Mouse (Mus musculus): ENCODE measurements around the gene R3hdml. TPM values are rescaled to one million over a fixed set of nuclear protein-coding genes. Genes with fewer than 3 reads are reported as not detected.

The R3hdml gene
- polyA plus RNA-seq, 1 experiment = not detected

- no peak for DNase-seq (ENCODE audit: low spot score)
These were observed 48.4 kb downstream of the R3hdml start for GRCm38 (mm10) chr2:163540231-163541117.

GRCm38 (mm10) chr2:163541568-163542182 lies 49.6 kb downstream of the R3hdml start:
- no peak for DNase-seq (ENCODE audit: low spot score)

GRCm38 (mm10) chr2:163542674-163543073 lies 50.6 kb downstream of the R3hdml start:
- DNase-seq (ENCODE audit: low spot score) = no peak

- DNase-seq (ENCODE audit: low spot score) = no peak
These were observed 54.7 kb downstream of the R3hdml start for GRCm38 (mm10) chr2:163546623-163547318.

GRCm38 (mm10) chr2:163548822-163549221 lies 56.7 kb downstream of the R3hdml start:
- no peak for DNase-seq (ENCODE audit: low spot score)

GRCm38 (mm10) chr2:163549786-163550185 lies 57.7 kb downstream of the R3hdml start:
- no peak for DNase-seq (ENCODE audit: low spot score)

Other genes starting within 250 kb of the R3hdml start
- gene Jph2, start 94.3 kb upstream of the R3hdml start, polyA plus RNA-seq (2012; rRNA removed) = 113 and 164 TPM in 2 replicates
- 34.7 and 36.7 TPM in 2 replicates for gene Oser1, start 67.6 kb upstream of the R3hdml start, polyA plus RNA-seq (2012; rRNA removed)
- 0.30 and 0.44 TPM in 2 replicates for gene Gdap1l1, start 53.8 kb upstream of the R3hdml start, polyA plus RNA-seq (2012; rRNA removed)
- gene Fitm2, start 19.7 kb upstream of the R3hdml start, polyA plus RNA-seq (2012; rRNA removed) = 4.7 and 7.0 TPM in 2 replicates
- 0.22 and 0.51 TPM in 2 replicates for gene Hnf4a, start 14.5 kb downstream of the R3hdml start, polyA plus RNA-seq (2012; rRNA removed)
- gene Ttpal, start 110.0 kb downstream of the R3hdml start, polyA plus RNA-seq (2012; rRNA removed) = 22.0 and 22.9 TPM in 2 replicates
- gene Serinc3, start 152.8 kb downstream of the R3hdml start, polyA plus RNA-seq (2012; rRNA removed) = 321 and 344 TPM in 2 replicates
- gene Pkig, start 166.1 kb downstream of the R3hdml start, polyA plus RNA-seq (2012; rRNA removed) = 83.9 and 114 TPM in 2 replicates

Data from urinary bladder, adult 2 months (tissue).